Mouse (Mus musculus) heart, embryonic 10.5 days (tissue): Measurements from ENCODE around the gene Nup37. TPM values are rescaled to one million over a fixed set of nuclear protein-coding genes. Genes with fewer than 3 reads are reported as not detected.

ENCODE experiments used
- DNase-seq: peaks from one replicate; pipeline ENCODE4 v3.0.0-alpha.2; 2017; ENCODE audit warnings: low spot score
- H3K27ac ChIP-seq: fragments of 300-500 bp; sonication (generic); 2 replicates; pipeline ENCODE4 v1.5.1; 2016; ENCODE audit warnings: mild to moderate bottlenecking
- H3K27me3 ChIP-seq: fragments of 300-500 bp; sonication (generic); 2 replicates; pipeline ENCODE4 v1.6.1; 2016; ENCODE audit warnings: mild to moderate bottlenecking; ENCODE audit not compliant: poor library complexity, insufficient read depth, severe bottlenecking
- H3K36me3 ChIP-seq: fragments of 300-500 bp; sonication (generic); 2 replicates; pipeline ENCODE4 v1.6.1; 2016; ENCODE audit warnings: mild to moderate bottlenecking, moderate library complexity
- H3K4me1 ChIP-seq: fragments of 300-500 bp; sonication (generic); 2 replicates; pipeline ENCODE4 v1.6.1; 2016; ENCODE audit warnings: mild to moderate bottlenecking
- H3K4me3 ChIP-seq: fragments of 300-500 bp; sonication (generic); 2 replicates; pipeline ENCODE4 v1.5.1; 2016; ENCODE audit warnings: mild to moderate bottlenecking, moderate library complexity
- H3K9me3 ChIP-seq: fragments of 300-500 bp; sonication (generic); 2 replicates; pipeline ENCODE4 v1.6.1; 2016; ENCODE audit warnings: mild to moderate bottlenecking, moderate library complexity
- WGBS: fragments of 180-500 bp; shearing (Covaris S2); methylation state at CpG from one replicate; pipeline ENCODE4 v1.1.7; 2016; 5-methylcytosine and 5-hydroxymethylcytosine counted together
- polyA plus RNA-seq: library from polyadenylated mRNA; unstranded; fragments of >200 nt; fragmentation: Nextera tagmentation; extraction: Ambion mirVana; gene quantifications from 2 replicates; pipeline ENCODE4 v1.2.1, GENCODE M21; 2016

Nup37 gene
- polyA plus RNA-seq, result 52.8 and 72.8 TPM in 2 replicates

- peaks cover 34% of the 10 kb centered on the region for H3K36me3 ChIP-seq
Measured at GRCm38 (mm10) chr10:88146707-88147477, at the start of gene Nup37, which contains the start of gene Parpbp. Gene Nup37, plus strand, starts transcription at chr10:88146992. Gene Parpbp, minus strand, starts transcription at chr10:88146941.

GRCm38 (mm10) chr10:88106169-88106568 is 40.6 kb upstream of the Nup37 start:
- DNase-seq, result no peak
- no peaks in the 10 kb centered on the region for H3K27me3 ChIP-seq
- no peak overlapping the region for H3K27ac ChIP-seq
- H3K4me1 ChIP-seq, result no peaks in the 10 kb centered on the region
- no peak overlapping the region for H3K4me3 ChIP-seq
- H3K9me3 ChIP-seq, result no peaks in the 10 kb centered on the region
- WGBS, result 91% methylated on average over 2 of the region's 2 CpGs
- peaks cover 2% of the 10 kb centered on the region; the same call in 1 of the 2 replicates for H3K36me3 ChIP-seq

More at GRCm38 (mm10) chr10:88146707-88147477, at the start of gene Nup37, which contains the start of gene Parpbp:
- H3K4me1 ChIP-seq, result peaks cover 16% of the 10 kb centered on the region
- peak within 1 kb of the TSS; percentile 91 for H3K27ac ChIP-seq
- peak; percentile 95 for DNase-seq
- no peaks in the 10 kb centered on the region for H3K9me3 ChIP-seq
- H3K4me3 ChIP-seq, result peak within 1 kb of the TSS; percentile 74
- no peaks in the 10 kb centered on the region for H3K27me3 ChIP-seq
- WGBS, result 1% methylated on average over 53 of the region's 53 CpGs

- Histone ChIP-seq H3K27ac (no peak overlapping the region), H3K9me3 (no peaks in the 10 kb centered on the region), H3K4me1 (no peaks in the 10 kb centered on the region), H3K27me3 (no peaks in the 10 kb centered on the region), H3K4me3 (no peak overlapping the region), H3K36me3 (peaks cover 12% of the 10 kb centered on the region; the same call in 1 of the 2 replicates)
- WGBS, result 89% methylated on average over 2 of the region's 2 CpGs
- no peak for DNase-seq
Measured at GRCm38 (mm10) chr10:88113290-88113689, 33.5 kb upstream of the Nup37 start.

- Histone ChIP-seq H3K9me3 (no peaks in the 10 kb centered on the region), H3K4me3 (no peak overlapping the region), H3K4me1 (no peaks in the 10 kb centered on the region), H3K27ac (no peak overlapping the region), H3K27me3 (no peaks in the 10 kb centered on the region), H3K36me3 (peaks cover 20% of the 10 kb centered on the region)
- DNase-seq, result no peak
Measured at GRCm38 (mm10) chr10:88119721-88120120, 27.1 kb upstream of the Nup37 start.

GRCm38 (mm10) chr10:88135630-88136029 is 11.2 kb upstream of the Nup37 start:
- no peak overlapping the region for H3K4me3 ChIP-seq
- H3K36me3 ChIP-seq, result peaks cover 15% of the 10 kb centered on the region; the same call in 1 of the 2 replicates
- no peak for DNase-seq
- no peak overlapping the region for H3K27ac ChIP-seq
- no peaks in the 10 kb centered on the region for H3K4me1 ChIP-seq
- 94% methylated on average over 16 of the region's 16 CpGs for WGBS
- no peaks in the 10 kb centered on the region for H3K9me3 ChIP-seq
- no peaks in the 10 kb centered on the region for H3K27me3 ChIP-seq

GRCm38 (mm10) chr10:88146187-88146586 is 605 bp upstream of the Nup37 start:
- Histone ChIP-seq H3K36me3 (peaks cover 28% of the 10 kb centered on the region), H3K27me3 (no peaks in the 10 kb centered on the region), H3K27ac (peak overlapping the region; percentile 91), H3K9me3 (no peaks in the 10 kb centered on the region), H3K4me3 (peak overlapping the region; percentile 74), H3K4me1 (peaks cover 16% of the 10 kb centered on the region)
- WGBS, result 21% methylated on average over 7 of the region's 7 CpGs
- DNase-seq, result no peak

- no peak overlapping the region for H3K4me3 ChIP-seq
- H3K36me3 ChIP-seq, result peaks cover 58% of the 10 kb centered on the region
- H3K9me3 ChIP-seq, result no peaks in the 10 kb centered on the region
- no peak for DNase-seq
- no peaks in the 10 kb centered on the region for H3K27me3 ChIP-seq
- H3K4me1 ChIP-seq, result peaks cover 15% of the 10 kb centered on the region
- WGBS, result 89% methylated on average over 4 of the region's 4 CpGs
- no peak overlapping the region for H3K27ac ChIP-seq
Measured at GRCm38 (mm10) chr10:88150381-88150780, 3.6 kb downstream of the Nup37 start.

GRCm38 (mm10) chr10:88151658-88152057 is 4.9 kb downstream of the Nup37 start:
- peaks cover 63% of the 10 kb centered on the region for H3K36me3 ChIP-seq
- no peaks in the 10 kb centered on the region for H3K9me3 ChIP-seq
- no peak overlapping the region for H3K27ac ChIP-seq
- no peak overlapping the region for H3K4me3 ChIP-seq
- H3K27me3 ChIP-seq, result no peaks in the 10 kb centered on the region
- peaks cover 5% of the 10 kb centered on the region; the same call in 1 of the 2 replicates for H3K4me1 ChIP-seq
- WGBS, result 88% methylated on average over 6 of the region's 6 CpGs
- no peak for DNase-seq

GRCm38 (mm10) chr10:88162096-88162495 is 15.3 kb downstream of the Nup37 start:
- DNase-seq, result no peak
- Histone ChIP-seq H3K9me3 (no peaks in the 10 kb centered on the region), H3K4me3 (no peak overlapping the region), H3K27me3 (no peaks in the 10 kb centered on the region), H3K27ac (no peak overlapping the region), H3K36me3 (peaks cover 61% of the 10 kb centered on the region), H3K4me1 (no peaks in the 10 kb centered on the region)
- WGBS, result 93% methylated on average over 2 of the region's 2 CpGs

GRCm38 (mm10) chr10:88162676-88163075 is 15.9 kb downstream of the Nup37 start:
- WGBS, result 90% methylated on average over 5 of the region's 5 CpGs

GRCm38 (mm10) chr10:88166158-88166557 is 19.4 kb downstream of the Nup37 start:
- Histone ChIP-seq H3K27ac (no peak overlapping the region), H3K4me3 (no peak overlapping the region), H3K9me3 (no peaks in the 10 kb centered on the region), H3K36me3 (peaks cover 44% of the 10 kb centered on the region), H3K27me3 (no peaks in the 10 kb centered on the region), H3K4me1 (no peaks in the 10 kb centered on the region)
- WGBS, result 93% methylated on average over 3 of the region's 3 CpGs
- no peak for DNase-seq

More at GRCm38 (mm10) chr10:88162676-88163075, 15.9 kb downstream of the Nup37 start:
- Histone ChIP-seq H3K27me3 (no peaks in the 10 kb centered on the region), H3K4me1 (no peaks in the 10 kb centered on the region), H3K27ac (no peak overlapping the region), H3K4me3 (no peak overlapping the region), H3K9me3 (no peaks in the 10 kb centered on the region), H3K36me3 (peaks cover 61% of the 10 kb centered on the region)
- DNase-seq, result no peak

- 68% methylated on average over 7 of the region's 7 CpGs for WGBS
- no peak for DNase-seq
- Histone ChIP-seq H3K27me3 (no peaks in the 10 kb centered on the region), H3K9me3 (no peaks in the 10 kb centered on the region), H3K4me1 (no peaks in the 10 kb centered on the region), H3K27ac (no peak overlapping the region), H3K36me3 (peaks cover 36% of the 10 kb centered on the region), H3K4me3 (no peak overlapping the region)
Measured at GRCm38 (mm10) chr10:88167438-88168077, 20.8 kb downstream of the Nup37 start.

GRCm38 (mm10) chr10:88200541-88200940 is 53.7 kb downstream of the Nup37 start:
- Histone ChIP-seq H3K4me3 (peak overlapping the region; percentile 72), H3K4me1 (0 out of 2 replicates have a peak, but pooled peaks cover 4% of the 10 kb centered on the region), H3K27me3 (no peaks in the 10 kb centered on the region), H3K36me3 (peaks cover 6% of the 10 kb centered on the region), H3K27ac (peak overlapping the region; percentile 91), H3K9me3 (no peaks in the 10 kb centered on the region)
- WGBS, result 19% methylated on average over 4 of the region's 4 CpGs
- DNase-seq, result no peak
